Mouse (Mus musculus) adrenal gland, postnatal 36 days (tissue): ENCODE data around the gene Tor4a. TPM values are rescaled to one million over a fixed set of nuclear protein-coding genes. Genes with fewer than 3 reads are reported as not detected.

Experiments
- DNase-seq, 2 experiments: peaks; one replicate each; pipeline ENCODE4 v3.0.0; 2021; ENCODE audit warnings: mixed read lengths in 1 of 2
- total RNA-seq, 2 experiments: library from RNA; stranded (reverse); gene quantifications; 2 replicates each; pipeline ENCODE4 v1.2.3; 2021

Gene Tor4a
- total RNA-seq, 2 experiments from 2014 or later: 14.0 to 24.8 TPM

DNA sequence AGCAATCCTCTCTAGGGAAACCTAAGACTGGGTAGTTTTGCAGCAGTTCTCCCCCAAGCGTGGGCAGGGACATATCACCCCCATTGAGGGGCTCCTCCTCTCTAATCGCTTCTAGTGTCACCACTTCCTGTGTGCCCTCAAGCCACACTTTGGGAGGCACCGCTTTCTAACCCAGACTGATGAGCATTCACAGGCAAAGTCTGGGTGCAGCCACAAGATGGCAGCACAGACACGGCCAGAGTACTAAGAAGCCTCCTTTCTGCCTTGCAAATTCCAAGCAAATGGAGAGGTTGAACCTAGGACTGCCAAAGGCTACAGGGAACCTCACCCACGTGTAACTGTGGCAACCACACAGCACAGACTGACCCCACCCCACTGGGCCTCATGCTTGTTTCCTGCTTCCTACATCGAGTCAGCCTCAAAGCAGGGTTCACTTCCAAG, 3.3 kb downstream of the Tor4a start:
- DNase-seq: peak; percentile 83 to 89

DNA sequence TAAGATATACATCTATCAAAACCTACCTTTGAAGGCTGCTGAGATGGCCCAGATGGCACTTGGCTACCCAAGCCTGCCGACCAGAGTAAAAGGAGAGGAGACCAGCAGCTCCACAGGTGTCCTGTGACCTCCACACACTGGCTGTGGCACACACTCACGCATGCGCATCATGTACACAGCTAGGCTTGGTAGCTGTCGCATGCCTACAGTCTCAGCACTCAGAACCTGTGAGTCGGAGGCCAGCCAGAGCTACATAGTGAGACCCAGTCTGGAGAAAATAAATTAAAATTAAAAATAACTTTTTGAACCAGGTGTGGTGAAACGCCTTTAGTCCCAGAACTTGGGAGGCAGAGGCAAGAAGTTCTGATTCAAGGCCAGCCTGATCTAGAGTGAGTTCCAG, 8.8 kb downstream of the Tor4a start:
- no peak for DNase-seq

DNA sequence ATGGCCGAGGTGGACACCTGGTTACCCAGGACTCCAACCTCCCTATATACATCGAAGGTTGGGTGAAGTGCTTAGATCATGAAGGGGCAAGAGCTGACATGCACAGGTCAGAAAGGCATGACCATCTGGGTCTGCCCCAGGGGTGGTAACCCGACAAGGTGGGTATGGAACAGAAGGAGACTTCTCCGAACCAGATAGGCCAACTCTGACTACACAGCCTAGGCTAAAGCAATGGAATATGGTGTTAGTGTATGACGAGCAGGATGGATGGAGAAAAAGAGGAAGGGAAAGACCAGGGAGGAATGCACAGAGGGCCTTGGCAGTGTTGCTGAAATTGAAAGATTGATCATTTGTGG, 10.1 kb downstream of the Tor4a start:
- no peak for DNase-seq

DNA sequence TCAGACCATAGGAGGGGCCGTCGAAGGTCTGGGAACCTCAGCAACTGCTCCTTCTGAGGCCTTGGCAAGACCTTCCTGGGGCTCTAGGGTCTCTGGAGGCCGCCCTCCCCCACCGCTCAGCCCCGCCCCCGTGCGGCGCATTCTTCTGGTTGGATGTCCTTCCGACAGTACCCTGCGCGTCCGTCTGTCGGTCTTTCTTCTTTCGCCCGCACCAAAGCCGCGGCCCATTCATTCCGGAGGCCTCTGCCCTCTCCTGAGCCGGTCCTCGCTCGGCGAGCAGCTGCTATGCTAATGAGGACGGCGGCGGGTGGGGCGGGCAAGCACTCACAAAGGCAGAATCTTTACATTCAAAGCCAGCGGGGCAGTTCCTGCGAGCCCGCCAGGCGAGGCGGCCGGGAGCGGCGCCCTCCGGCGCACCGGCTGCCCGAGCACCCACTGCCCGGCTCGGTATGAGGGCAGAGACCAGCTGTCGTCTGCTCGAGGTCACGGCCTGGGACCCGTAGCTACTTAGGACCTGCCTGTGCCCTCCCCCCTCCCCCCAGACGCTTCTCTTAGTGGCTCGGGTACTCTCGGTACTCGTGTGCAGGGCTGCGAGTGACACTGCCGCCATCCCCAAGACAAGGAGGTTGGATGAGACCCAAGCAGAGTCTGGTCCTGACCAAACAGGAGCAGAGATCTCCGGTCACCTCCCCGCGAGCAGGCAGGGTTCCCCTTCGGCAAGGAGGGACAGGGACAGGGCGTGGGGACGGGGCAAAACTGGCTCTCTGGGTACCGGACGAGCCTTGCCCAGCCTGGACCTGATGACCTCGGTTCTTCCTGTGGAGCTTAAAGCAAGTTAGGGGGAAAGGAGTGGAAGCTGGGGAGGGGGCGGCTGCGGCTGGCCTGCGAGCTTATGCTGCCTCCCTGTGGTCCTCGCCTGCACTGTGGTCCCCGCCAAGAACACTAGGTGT, 10.8 kb downstream of the Tor4a start:
- peak; percentile 51 to 67 for DNase-seq

DNA sequence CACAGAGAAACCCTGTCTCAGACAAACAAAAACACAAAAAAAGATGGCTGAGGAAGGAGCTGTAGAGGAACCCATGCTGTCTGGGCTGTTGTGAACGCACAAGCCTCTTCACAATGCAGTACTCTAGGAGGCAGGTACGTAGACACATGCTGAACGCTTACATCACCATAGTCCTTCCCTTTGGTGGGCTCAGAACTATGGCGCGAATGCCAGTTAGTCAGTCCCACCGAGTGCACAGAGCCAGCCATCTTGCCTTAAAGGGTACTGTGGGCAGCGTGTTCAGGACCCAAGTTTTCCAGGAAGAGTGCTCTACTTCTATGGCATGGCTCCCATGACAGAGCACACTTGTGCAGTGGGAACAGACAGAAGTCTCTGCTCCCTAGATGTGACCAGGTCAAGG, 12.2 kb downstream of the Tor4a start:
- DNase-seq: no peak

DNA sequence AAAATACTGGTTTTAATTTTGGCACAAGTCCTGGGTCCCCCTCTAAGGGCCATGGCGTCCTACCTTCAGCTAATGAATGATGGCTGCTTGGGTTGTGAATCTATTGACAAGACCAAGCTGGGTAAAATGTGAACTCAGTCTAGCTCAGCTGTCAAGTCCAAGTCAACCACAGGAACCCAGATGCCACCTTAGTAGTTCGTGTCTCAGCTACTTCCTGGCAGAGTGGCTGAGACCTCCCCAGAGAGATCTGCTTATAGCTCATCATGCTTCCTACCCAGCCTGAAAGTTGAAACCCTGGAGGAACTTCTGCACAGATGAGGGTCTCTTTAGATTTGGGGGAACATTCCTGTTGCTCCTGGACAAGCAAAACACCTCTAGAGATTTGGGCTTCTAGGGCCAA, 13.3 kb downstream of the Tor4a start:
- DNase-seq: no peak

DNA sequence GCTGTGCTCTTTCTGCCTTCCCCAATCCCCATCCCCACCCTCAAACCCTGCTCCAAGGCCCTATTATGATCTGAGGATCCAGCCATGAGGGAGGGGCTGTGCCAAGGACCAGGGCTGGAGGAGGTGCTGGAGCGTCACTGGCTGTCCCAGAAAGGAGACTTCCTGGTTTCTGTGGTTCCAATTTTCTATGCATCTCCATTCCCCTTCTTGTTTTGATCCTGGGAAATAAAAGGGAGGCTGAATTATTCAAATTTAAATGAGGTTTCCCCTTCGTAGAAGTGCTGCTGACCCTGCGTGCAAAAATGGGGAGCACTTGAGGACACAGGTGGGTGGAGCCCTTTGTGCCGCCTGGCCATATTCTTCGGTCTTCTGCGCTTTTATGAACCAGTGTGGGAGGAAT, 14.0 kb downstream of the Tor4a start:
- DNase-seq: no peak

DNA sequence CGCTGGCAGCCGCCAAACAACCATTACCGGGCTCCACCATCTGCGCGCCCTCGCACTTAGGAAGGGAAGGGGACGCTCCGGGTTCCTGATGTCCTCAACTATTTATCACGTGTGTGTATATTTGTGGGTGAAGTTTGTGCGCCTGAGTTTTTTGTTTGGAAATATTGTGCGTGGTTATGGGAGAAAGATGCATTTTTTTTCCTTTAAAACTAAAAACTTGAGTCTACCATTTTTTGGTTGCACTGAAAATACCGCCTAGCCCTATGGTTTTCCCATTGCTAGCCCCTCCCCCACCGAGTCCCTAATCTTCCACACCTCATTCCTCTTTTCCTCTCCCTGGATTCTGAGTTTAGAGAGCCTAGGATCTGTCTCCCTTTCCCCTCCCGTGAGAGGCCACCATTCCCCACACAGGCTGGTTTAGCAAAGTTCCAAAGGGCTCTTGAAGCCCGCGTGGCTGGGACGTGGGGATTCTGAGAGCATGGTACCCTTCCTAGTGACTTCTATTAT, 14.7 kb downstream of the Tor4a start:
- no peak for DNase-seq

DNA sequence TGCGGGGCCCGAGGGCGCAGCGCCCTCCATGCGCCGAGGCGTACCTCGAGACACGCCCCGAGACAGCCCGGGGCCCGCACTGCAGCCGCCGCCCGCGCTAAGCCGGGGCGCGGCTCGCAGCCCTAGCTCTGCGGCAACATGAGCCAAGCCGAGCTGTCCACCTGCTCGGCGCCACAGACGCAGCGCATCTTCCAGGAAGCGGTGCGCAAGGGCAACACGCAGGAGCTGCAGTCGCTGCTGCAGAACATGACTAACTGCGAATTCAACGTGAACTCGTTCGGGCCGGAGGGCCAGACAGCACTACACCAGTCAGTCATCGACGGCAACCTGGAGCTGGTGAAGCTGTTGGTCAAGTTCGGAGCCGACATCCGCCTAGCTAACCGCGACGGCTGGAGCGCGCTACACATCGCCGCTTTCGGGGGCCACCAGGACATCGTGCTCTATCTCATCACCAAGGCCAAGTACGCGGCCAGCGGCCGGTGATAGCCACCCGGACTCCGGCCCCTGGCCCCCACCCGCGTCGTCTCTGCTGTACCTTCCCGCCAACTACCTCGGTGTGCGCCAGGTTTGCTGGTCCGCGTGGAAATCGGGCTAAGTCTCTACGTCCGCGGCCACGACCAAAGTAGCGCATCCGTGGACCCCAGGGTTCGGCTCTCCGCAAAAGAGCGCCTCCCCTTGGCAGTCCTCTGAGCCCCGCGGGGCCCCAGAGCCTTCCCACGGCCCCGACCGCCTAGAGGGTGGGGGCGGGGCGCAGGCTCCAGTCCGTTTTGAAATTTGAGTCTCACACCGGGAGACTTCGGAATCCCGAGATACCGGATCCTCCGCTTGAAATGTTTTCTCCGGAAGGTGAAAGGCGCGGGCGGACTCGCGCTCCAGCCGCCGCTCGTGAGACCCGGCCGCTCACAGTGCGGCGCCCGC, 15.5 kb downstream of the Tor4a start:
- peak; percentile 31 to 47 for DNase-seq

DNA sequence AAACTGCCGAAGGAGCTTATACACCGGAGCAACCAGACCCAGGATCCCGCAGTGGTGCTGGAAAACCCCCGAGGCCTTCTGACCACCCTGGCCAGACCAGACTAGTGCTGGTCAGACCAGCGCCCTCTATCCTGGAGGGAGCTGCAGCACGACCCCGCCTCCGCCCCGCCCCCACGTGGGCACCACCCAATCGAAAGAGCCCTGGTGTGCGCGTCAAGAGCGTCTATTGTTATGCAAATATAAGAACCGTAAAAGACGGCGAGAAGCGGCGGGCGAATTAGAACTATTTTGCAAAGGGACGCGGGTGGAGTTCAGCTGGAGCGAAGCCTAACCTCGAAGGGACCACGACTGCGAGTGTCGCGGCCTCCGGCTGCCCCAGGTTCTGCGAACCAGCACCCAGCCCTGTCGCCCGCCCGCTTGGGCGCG, 16.2 kb downstream of the Tor4a start, which contains the start of gene Nrarp:
Gene Nrarp, plus strand, starts transcription at position 281 of the 426 bp plus-strand sequence.
- DNase-seq: peak; percentile 94 to 96

DNA sequence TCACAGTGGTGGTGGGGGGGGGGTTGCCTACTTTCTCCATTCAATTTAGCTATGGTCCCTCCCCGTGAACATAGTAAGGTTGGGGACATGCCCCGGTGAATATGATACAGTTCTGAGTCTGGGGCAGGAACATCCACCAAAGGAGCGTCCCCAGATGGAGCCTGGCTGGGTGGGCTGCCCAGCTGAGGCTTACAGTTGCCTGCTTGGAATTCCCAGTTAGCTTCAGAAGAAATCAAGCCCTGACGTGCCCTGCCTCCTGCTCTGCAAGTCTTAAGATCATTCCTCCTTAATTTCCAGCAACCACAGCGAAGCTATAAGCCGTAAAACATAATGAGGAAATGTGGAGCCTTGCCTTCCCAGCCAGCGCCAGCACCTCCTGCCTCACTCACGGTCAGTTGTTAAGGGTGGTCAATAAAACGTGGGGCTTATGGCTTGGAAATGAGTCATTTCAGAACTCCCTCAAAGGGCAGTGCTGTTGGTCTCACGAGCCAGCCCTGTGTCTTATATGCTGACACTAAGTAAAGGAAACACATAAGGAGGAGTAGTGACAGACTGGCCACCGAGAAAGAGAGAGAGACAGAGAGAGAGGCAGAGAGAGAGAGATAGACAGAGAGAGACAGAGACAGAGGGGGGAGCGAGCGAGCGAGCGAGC, 17.0 kb downstream of the Tor4a start:
- DNase-seq: no peak

DNA sequence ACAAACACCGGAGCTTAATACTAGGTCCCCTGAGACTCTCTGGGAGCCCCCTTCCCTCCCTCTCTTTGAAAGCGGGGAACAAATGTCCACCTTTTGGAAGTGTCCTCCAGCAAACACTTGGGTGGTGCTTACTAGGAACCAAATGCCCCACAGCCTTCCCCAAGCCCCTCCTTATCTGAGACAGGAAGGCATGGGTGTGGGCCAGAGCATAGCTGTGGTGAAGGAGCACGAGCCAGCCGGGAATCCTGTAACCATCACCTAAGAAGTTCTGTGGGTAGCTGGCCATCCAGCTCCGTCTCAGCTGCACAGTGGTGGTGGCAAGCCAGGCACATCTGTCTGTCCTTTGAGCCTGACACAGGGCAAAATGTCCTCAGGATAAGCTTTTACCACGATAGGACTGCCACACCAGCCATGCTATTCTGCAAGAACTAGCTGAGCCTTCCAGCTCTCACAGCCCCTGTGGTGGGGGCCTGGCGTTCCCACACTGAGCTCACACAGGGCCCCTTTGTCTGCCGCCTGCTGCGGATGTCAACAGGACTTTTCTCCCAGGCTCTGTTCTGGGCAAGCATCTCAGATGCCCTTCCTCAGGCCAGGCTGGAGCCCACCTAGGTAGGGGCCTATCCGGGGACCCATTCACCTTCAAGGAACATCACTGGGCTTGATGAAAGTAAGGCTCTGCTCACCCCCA, 18.3 kb downstream of the Tor4a start:
- no peak for DNase-seq

DNA sequence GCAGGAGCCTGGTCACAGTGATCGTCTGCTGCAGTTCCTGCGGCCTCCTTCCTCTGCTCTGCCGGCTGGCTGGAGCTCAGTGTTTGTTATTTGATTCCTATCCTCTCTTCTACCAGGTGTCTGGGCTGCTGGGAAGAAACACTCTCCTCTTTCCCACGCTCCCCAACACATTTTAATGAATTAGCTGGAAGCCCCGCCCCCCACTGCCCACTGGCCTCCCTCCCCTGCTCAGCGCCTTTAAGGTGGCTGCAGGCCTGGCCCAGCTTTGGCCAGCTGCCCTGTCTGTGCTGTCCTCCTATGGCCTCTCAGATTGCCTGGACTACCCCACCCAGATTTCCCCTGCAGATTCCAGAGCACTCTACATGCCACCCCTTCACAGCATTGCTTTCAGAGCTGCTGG, 19.0 kb downstream of the Tor4a start:
- peak in 1 of 2 experiments; percentile 55 for DNase-seq

DNA sequence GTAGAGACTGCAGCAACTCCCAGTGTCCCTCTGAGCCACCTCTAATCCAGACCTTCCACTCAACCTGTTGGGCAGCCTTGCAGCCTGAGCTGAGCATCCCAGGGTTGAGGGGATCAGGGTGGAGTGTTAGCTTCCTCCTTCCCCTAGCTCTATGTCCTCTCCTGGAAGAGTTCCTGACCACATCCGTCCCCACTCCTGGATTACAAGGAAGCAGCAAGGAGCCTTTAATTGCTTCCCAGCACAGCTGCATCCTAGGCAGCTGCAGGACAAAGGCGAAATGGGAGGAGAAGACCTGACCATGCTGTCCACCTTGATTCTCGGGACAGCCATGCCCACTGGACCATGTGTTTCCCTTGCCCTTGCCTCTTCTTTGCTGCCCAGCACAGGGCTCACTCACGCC, 19.6 kb downstream of the Tor4a start:
- no peak for DNase-seq

DNA sequence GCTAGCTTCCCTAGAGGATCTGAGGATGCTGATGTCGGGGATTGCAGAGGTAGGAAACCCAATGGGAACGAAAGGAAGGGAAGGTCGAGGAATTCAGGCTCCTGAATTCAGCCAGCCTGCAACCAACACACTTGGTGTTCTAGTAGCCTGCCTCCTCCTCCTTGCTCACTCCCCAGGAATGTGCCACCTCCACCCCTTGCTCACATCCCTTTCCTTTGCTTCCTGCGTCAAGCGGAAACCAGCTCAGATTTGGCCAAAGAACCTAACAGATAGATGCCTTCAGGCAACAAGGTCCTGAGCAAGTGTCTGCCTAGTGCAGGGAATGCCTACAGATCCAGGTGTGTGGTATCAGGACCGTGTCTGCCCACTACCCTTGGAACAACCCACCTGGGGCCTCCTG, 20.1 kb downstream of the Tor4a start:
- peak in 1 of 2 experiments; percentile 27 for DNase-seq

DNA sequence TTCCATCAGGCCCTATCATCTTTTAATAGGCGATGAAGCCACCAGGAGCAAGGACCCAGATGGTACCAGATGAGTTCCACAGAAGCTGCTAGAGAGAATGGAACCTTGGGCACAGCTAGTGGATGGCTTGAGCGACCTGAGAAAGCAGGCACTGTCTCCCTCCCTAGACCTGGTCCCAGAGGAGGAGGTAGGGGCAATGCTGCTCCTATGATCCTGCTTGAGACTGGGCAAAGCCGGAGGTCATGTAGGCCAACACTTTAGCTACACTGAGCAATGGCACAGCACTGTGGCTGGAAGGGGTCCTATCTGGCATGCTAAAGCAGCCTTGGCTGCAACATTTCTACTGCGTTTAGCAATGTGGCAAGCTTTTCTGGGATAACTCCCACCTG, 21.0 kb downstream of the Tor4a start:
- DNase-seq: no peak

DNA sequence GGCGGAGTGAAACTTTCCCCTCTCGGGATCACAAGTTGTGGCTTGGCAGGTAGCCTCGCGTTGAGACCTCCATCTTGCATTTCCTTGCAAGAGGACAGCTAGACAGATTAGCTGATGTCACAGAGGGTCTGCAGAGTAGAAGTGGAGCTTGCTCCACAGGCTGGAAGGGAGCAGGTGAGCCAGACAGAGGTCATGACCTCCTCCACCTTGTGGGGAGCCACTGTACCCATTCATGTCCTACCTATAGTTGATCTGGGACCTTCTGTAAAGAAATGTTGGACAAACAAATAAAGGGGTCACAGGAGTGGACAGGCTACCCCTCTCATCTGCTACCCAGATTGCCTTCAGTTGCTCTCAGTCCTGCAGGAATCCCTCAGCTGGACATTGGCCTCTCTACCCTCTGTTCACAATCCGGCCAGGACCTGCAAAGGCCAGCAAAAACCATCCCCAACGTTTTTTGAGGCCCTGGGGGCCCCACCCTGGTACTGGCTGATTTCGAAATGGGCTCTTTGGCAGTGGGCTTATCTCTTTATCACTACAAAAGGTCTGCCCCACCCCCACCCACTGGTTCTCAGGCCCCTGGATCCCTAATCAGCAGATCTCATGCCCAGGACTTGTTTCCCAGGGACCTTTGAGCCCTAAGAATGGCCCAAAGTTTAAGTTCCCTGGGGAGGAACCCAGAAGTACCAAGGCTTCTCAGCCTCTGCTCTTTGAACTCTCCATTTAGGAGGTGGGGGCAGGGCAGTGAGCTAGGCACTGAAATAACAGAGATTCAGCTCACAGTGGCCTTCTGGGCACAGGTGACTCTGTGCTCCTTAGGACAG, 21.6 kb downstream of the Tor4a start:
- DNase-seq: no peak

DNA sequence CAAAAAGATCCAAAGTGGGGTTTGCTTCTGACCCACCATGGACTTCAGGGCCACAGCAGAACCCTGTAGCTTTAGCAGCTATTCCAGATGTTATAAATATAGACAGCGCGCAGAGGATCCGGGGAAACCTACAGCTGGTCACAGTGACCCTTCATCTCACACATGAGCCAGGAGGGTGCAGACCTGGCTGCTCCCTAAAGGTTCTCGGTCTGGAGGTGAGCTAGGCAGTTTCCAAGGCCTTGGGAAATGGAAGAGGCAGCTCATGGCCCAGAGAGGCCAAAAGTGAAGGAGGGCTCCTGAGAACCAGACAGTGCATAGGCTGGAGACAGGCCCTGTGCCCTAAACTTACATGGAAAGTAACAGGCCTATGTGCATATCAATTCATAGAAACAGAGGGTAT, 22.9 kb downstream of the Tor4a start:
- DNase-seq: no peak

DNA sequence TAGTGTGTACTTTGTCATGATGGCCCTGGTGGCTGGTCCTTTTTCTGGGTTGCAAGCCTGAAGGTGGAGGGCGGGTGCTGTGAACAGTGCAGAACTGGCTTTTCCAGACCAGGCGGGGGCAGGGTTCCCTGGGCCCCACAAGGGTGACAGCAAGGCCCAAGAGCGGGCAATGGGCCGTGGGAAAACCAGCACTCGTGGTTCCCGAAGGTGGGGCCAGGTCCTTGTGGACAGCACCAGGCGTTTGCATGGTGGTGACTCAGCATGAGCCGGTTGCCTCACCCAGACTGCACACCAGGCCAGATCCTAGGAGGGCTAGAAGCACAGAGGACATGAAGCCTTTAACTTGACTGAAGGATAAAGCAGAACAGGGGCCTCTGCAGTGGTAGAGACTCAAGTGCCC, 24.1 kb downstream of the Tor4a start:
- peak; percentile 45 to 59 for DNase-seq

DNA sequence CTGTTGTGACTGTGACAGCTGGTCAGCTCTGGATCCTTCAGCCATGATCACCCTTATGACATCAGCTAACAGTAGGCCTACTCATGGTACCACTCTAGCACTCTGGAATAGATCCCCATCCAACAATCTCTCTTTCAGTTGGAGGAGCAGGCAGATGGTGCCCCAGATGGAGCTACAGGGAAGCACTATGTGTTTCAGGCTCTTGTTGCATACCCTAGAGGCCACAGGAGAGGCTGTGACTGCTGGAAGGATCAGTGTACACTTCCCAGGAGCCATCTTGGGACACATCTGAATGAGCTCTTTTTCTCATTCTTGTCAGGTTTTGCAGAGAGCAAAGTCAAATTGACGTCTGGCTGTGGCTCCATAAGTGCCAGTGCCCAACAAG, 24.9 kb downstream of the Tor4a start:
- no peak for DNase-seq
